ENCODE assay signal across 26 mouse cellular contexts in genomic region chr2:8029212-8029611, GRCm38 (mm10).
DNase-seq lines count a peak whose midpoint lies in the region; ATAC-seq and TF ChIP-seq lines count a peak whose summit lies in the region.
"Had no signal": no experiment of that assay in that cellular context is flagged by ENCODE, and none has a peak within 500 bp of the region (broad histone marks: within the 10 kb centered on the region; RNA-seq: fewer than 3 reads in every experiment).

No protein-coding gene starts in this region.

- H3K4me1 ChIP-seq in forebrain, embryonic 16.5 days (replicated peaks; ENCODE audit: control insufficient read depth, insufficient read depth, low read length) = peaks cover 10% of the 10 kb centered on the region
- H3K4me1 ChIP-seq: heart, embryonic 15.5 days; liver, embryonic 12.5 days; neural tube, embryonic 13.5 days had no signal

- no peak for TF ChIP-seq POLR2A in brain, embryonic 14.5 days (IDR thresholded peaks at IDR 0.05; ENCODE audit: borderline replicate concordance, extremely low read depth, insufficient read depth, insufficient read length, poor library complexity, severe bottlenecking)

- 15% methylated on average over 4 of the region's 4 CpGs for WGBS in forebrain, embryonic 16.5 days

- no peak overlapping the region for H3K4me3 ChIP-seq in left cerebral cortex, adult 2 months
- H3K4me3 ChIP-seq in forebrain, embryonic 16.5 days (replicated peaks; ENCODE audit: low read length) = no peak overlapping the region
- H3K4me3 ChIP-seq: erythroblast, embryonic 14.5 days; heart, embryonic 15.5 days; liver, embryonic 12.5 days; neural tube, embryonic 13.5 days had no signal

- H3K9me3 ChIP-seq in forebrain, embryonic 16.5 days (ENCODE audit: control insufficient read depth, low read length) = no peaks in the 10 kb centered on the region
- H3K9me3 ChIP-seq: G1E; heart, embryonic 15.5 days; liver, embryonic 12.5 days; neural tube, embryonic 13.5 days had no signal

- peak; percentile 73 for ATAC-seq in frontal cortex, adult (ENCODE audit: low TSS enrichment)
- ATAC-seq in forebrain, embryonic 16.5 days = peak; percentile 72; the same call in 1 of the 2 replicates
- ATAC-seq: inflammation-experienced regulatory T-cells, adult 6 months; liver, embryonic 12.5 days; liver, postnatal 0 days had no signal

- H3K27me3 ChIP-seq in forebrain, embryonic 16.5 days (replicated peaks; ENCODE audit: control insufficient read depth, insufficient read depth, low read length) = no peaks in the 10 kb centered on the region
- H3K27me3 ChIP-seq: heart, embryonic 15.5 days; liver, embryonic 12.5 days; neural tube, embryonic 13.5 days had no signal

- no peak overlapping the region for H3K4me2 ChIP-seq in forebrain, embryonic 16.5 days (ENCODE audit: low read length)
- H3K4me2 ChIP-seq: heart, embryonic 15.5 days; hindbrain, embryonic 14.5 days; liver, embryonic 12.5 days; midbrain, embryonic 11.5 days; neural tube, embryonic 13.5 days had no signal

- DNase-seq in frontal cortex, postnatal 25 days (ENCODE audit: low spot score in 2 of 2) = no peak
- DNase-seq in left cerebral cortex, adult 2 months (ENCODE audit: extremely low spot score in 1 of 2, low spot score in 2 of 2) = no peak
- no peak for DNase-seq in left cerebral cortex, postnatal 4 days
- DNase-seq in brain, embryonic 14.5 days (ENCODE audit: low read depth) = peak; percentile 82
- DNase-seq in gastrocnemius, postnatal 4 days (ENCODE audit: low spot score in 2 of 2) = no peak
- no peak for DNase-seq in heart, postnatal 25 days (ENCODE audit: low spot score)
- DNase-seq: adrenal gland, adult 8-10 months; cerebellum, adult 18-20 months; cerebellum, postnatal 10 days; gastrocnemius, postnatal 10 days; heart, postnatal 36 days; kidney, adult 11 months; kidney, postnatal 25 days; liver, postnatal 0 days; lung, postnatal 36 days; thymus, postnatal 14 days had no signal

- TF ChIP-seq CTCF in left cerebral cortex, adult 2 months (IDR thresholded peaks at IDR 0.05) = no peak
- no peak for TF ChIP-seq CTCF in brain, embryonic 14.5 days (IDR thresholded peaks at IDR 0.05; ENCODE audit: borderline replicate concordance, extremely low read depth, insufficient read depth, insufficient read length)

- peak overlapping the region; percentile 83 for H3K27ac ChIP-seq in left cerebral cortex, adult 2 months
- no peak overlapping the region for H3K27ac ChIP-seq in forebrain, embryonic 16.5 days (ENCODE audit: low read length)
- H3K27ac ChIP-seq: heart, embryonic 15.5 days; hindbrain, embryonic 14.5 days; liver, embryonic 12.5 days; neural tube, embryonic 13.5 days had no signal

- no peak overlapping the region for H3K9ac ChIP-seq in forebrain, embryonic 16.5 days (replicated peaks; ENCODE audit: low read depth, low read length)
- H3K9ac ChIP-seq: heart, embryonic 15.5 days; hindbrain, embryonic 14.5 days; liver, embryonic 12.5 days; liver, postnatal 0 days; neural tube, embryonic 13.5 days had no signal

- intact Hi-C loops in left cerebral cortex, adult 2 months (cut with DNase I) = loop anchor here (1.0 to 10.0 kb wide), 7 partner anchors 32 to 772 kb away; no protein-coding TSS in a partner anchor
- intact Hi-C loops in left cerebral cortex, postnatal 4 days (cut with DNase I) = no loop called here
- intact Hi-C loops in heart, postnatal 25 days (cut with DNase I) = no loop called here

- H3K36me3 ChIP-seq in forebrain, embryonic 16.5 days (ENCODE audit: control insufficient read depth, insufficient read depth) = no peaks in the 10 kb centered on the region
- H3K36me3 ChIP-seq: G1E; heart, embryonic 15.5 days; liver, embryonic 12.5 days; neural tube, embryonic 13.5 days had no signal
